Comparison of ENCODE assay signal across 25 mouse cellular contexts in the genomic region with DNA sequence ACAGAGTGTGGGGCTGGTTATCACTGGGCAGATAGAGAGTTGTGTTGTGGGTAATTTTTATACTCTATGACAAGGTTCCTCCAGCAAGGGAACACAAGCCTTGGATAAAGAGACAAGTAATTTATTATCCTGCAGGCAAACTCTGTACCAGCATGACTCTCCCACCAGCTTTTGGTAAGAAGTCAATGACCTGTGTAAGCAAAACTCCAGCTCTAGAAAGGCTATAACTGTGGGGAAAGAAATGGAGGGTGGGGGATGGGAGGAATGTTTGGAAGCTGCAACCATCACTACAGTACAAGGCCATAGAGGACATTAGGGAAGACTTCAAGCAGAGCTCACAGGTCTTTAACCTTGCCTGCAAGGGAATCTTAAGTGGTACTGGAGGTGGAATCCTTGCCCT. TPM values are rescaled to one million over a fixed set of nuclear protein-coding genes. Genes with fewer than 3 reads are reported as not detected.
DNase-seq lines count a peak whose midpoint lies in the region; ATAC-seq and TF ChIP-seq lines count a peak whose summit lies in the region.
"Had no signal": no experiment of that assay in that cellular context is flagged by ENCODE, and none has a peak within 500 bp of the region (broad histone marks: within the 10 kb centered on the region; RNA-seq: fewer than 3 reads in every experiment).

No protein-coding gene starts in this region.

- ATAC-seq in midbrain, embryonic 13.5 days = no peak
- no peak for ATAC-seq in kidney, postnatal 0 days (replicated peaks; ENCODE audit: low FRiP score, low read depth)
- no peak for ATAC-seq in midbrain, embryonic 15.5 days (replicated peaks)
- ATAC-seq: activated CD4-positive, CD25-positive, alpha-beta regulatory T cell, adult 4 months had no signal

- DNase-seq in kidney, adult 8-10 months = peak; percentile 36 to 56
- no peak for DNase-seq in kidney, adult 18-20 months
- no peak for DNase-seq in midbrain, embryonic 10.5 days (ENCODE audit: low spot score)
- peak; percentile 25 for DNase-seq in kidney, postnatal 0 days (ENCODE audit: low spot score)
- DNase-seq in spleen, adult 18-20 months = no peak
- DNase-seq: adrenal gland, postnatal 10 days; B cell, adult 2 months; cerebellum, adult 18-20 months; cerebellum, postnatal 25 days; gastrocnemius, postnatal 25 days; heart, adult 2 months; heart, postnatal 14 days; liver; lung, postnatal 4 days; right cerebral cortex, postnatal 4 days had no signal

- H3K4me3 ChIP-seq in midbrain, embryonic 13.5 days (replicated peaks) = no peak overlapping the region
- H3K4me3 ChIP-seq in midbrain, embryonic 10.5 days = no peak overlapping the region
- H3K4me3 ChIP-seq in kidney, postnatal 0 days (replicated peaks; ENCODE audit: low read depth, low read length) = no peak overlapping the region
- no peak overlapping the region for H3K4me3 ChIP-seq in midbrain, embryonic 15.5 days
- H3K4me3 ChIP-seq: forebrain, embryonic 12.5 days; heart, adult 2 months; heart, embryonic 13.5 days; hindbrain, embryonic 12.5 days; liver, embryonic 15.5 days; lung, embryonic 15.5 days; neural tube, embryonic 12.5 days had no signal

- no peak overlapping the region for H3K9ac ChIP-seq in midbrain, embryonic 13.5 days (replicated peaks)
- no peak overlapping the region for H3K9ac ChIP-seq in kidney, postnatal 0 days (ENCODE audit: low read depth, low read length)
- H3K9ac ChIP-seq in midbrain, embryonic 15.5 days = no peak overlapping the region
- H3K9ac ChIP-seq: forebrain, embryonic 12.5 days; heart, embryonic 13.5 days; hindbrain, embryonic 12.5 days; liver, embryonic 15.5 days; lung, embryonic 15.5 days; neural tube, embryonic 12.5 days had no signal

- no peak for TF ChIP-seq CTCF in kidney, postnatal 0 days (IDR thresholded peaks at IDR 0.05; ENCODE audit: low read depth)

- H3K4me2 ChIP-seq in midbrain, embryonic 13.5 days (replicated peaks) = no peak overlapping the region
- H3K4me2 ChIP-seq in kidney, postnatal 0 days (ENCODE audit: low read length) = no peak overlapping the region
- H3K4me2 ChIP-seq in midbrain, embryonic 15.5 days = no peak overlapping the region
- H3K4me2 ChIP-seq: forebrain, embryonic 12.5 days; liver, embryonic 15.5 days; lung, embryonic 15.5 days had no signal

- H3K36me3 ChIP-seq in midbrain, embryonic 13.5 days = no peaks in the 10 kb centered on the region
- H3K36me3 ChIP-seq in midbrain, embryonic 10.5 days = no peaks in the 10 kb centered on the region
- no peaks in the 10 kb centered on the region for H3K36me3 ChIP-seq in kidney, postnatal 0 days (ENCODE audit: insufficient read depth, low read length)
- no peaks in the 10 kb centered on the region for H3K36me3 ChIP-seq in midbrain, embryonic 15.5 days (replicated peaks)
- H3K36me3 ChIP-seq: forebrain, embryonic 12.5 days; heart, embryonic 13.5 days; hindbrain, embryonic 12.5 days; liver, embryonic 15.5 days; lung, embryonic 15.5 days; neural tube, embryonic 12.5 days had no signal

- peak overlapping the region; percentile 51; the same call in 1 of the 2 replicates for H3K27ac ChIP-seq in midbrain, embryonic 13.5 days
- no peak overlapping the region for H3K27ac ChIP-seq in midbrain, embryonic 10.5 days (replicated peaks)
- no peak overlapping the region for H3K27ac ChIP-seq in kidney, postnatal 0 days
- peak overlapping the region; percentile 68; the same call in 1 of the 2 replicates for H3K27ac ChIP-seq in midbrain, embryonic 15.5 days
- H3K27ac ChIP-seq: forebrain, embryonic 12.5 days; heart, adult 2 months; heart, embryonic 13.5 days; hindbrain, embryonic 12.5 days; liver, embryonic 15.5 days; lung, embryonic 15.5 days; neural tube, embryonic 12.5 days had no signal

- H3K9me3 ChIP-seq in midbrain, embryonic 13.5 days = no peaks in the 10 kb centered on the region
- H3K9me3 ChIP-seq in midbrain, embryonic 10.5 days (replicated peaks) = no peaks in the 10 kb centered on the region
- H3K9me3 ChIP-seq in kidney, postnatal 0 days (replicated peaks; ENCODE audit: low read length) = no peaks in the 10 kb centered on the region
- no peaks in the 10 kb centered on the region for H3K9me3 ChIP-seq in midbrain, embryonic 15.5 days
- H3K9me3 ChIP-seq: forebrain, embryonic 12.5 days; heart, embryonic 13.5 days; hindbrain, embryonic 12.5 days; liver, embryonic 15.5 days; lung, embryonic 15.5 days; neural tube, embryonic 12.5 days had no signal

- peaks cover 24% of the 10 kb centered on the region for H3K4me1 ChIP-seq in midbrain, embryonic 13.5 days (replicated peaks)
- peaks cover 27% of the 10 kb centered on the region for H3K4me1 ChIP-seq in midbrain, embryonic 10.5 days
- H3K4me1 ChIP-seq in kidney, postnatal 0 days (replicated peaks; ENCODE audit: insufficient read depth, low read length) = no peaks in the 10 kb centered on the region
- H3K4me1 ChIP-seq in midbrain, embryonic 15.5 days = peaks cover 16% of the 10 kb centered on the region; the same call in 1 of the 2 replicates
- H3K4me1 ChIP-seq: liver, embryonic 15.5 days; lung, embryonic 15.5 days had no signal

- H3K27me3 ChIP-seq in midbrain, embryonic 13.5 days = peaks cover 93% of the 10 kb centered on the region
- peaks cover 100% of the 10 kb centered on the region for H3K27me3 ChIP-seq in midbrain, embryonic 10.5 days (ENCODE audit: low read depth, poor library complexity, severe bottlenecking)
- peaks cover 45% of the 10 kb centered on the region for H3K27me3 ChIP-seq in kidney, postnatal 0 days (ENCODE audit: insufficient read depth, low read length)
- H3K27me3 ChIP-seq in midbrain, embryonic 15.5 days (replicated peaks) = peaks cover 73% of the 10 kb centered on the region
- H3K27me3 ChIP-seq: CH12.LX had no signal

RNA-seq across cellular contexts. Expression of gene Tfap2b, which starts 31.3 kb away (rescaled TPM):
- polyA plus RNA-seq in midbrain, embryonic 13.5 days (2015; fragmentation: Nextera tagmentation; extraction: Ambion mirVana) = 256 and 296 TPM in 2 replicates
- polyA plus RNA-seq in midbrain, embryonic 10.5 days (2016; fragmentation: Nextera tagmentation; extraction: Ambion mirVana) = 24.7 and 33.7 TPM in 2 replicates
- polyA plus RNA-seq in kidney, postnatal 0 days (2015; fragmentation: Nextera tagmentation; extraction: Ambion mirVana) = 61.5 and 62.3 TPM in 2 replicates
- polyA plus RNA-seq in midbrain, embryonic 15.5 days (2015; fragmentation: Nextera tagmentation; extraction: Ambion mirVana) = 239 and 264 TPM in 2 replicates
- polyA plus RNA-seq: activated CD4-positive, CD25-positive, alpha-beta regulatory T cell, adult 4 months had no signal

Comparison
In these comparisons a context has a peak if more than half of its experiments do, and no peak if none do; other contexts are left out.
1. DNase-seq: peak in kidney, adult 8-10 months (2 of 2) and kidney, postnatal 0 days (single experiment); none in kidney, adult 18-20 months (single experiment), midbrain, embryonic 10.5 days (single experiment) and spleen, adult 18-20 months (0 of 2).
2. H3K27ac ChIP-seq: peak in midbrain, embryonic 13.5 days (single experiment) and midbrain, embryonic 15.5 days (single experiment); none in midbrain, embryonic 10.5 days (single experiment) and kidney, postnatal 0 days (single experiment).